Mouse (Mus musculus) liver, adult (tissue): ENCODE results near the gene Gm9922.

ENCODE experiments used
- GATA4 ChIP-seq: IDR thresholded peaks from 2 replicates; pipeline ENCODE4 v1.6.1; 2014; ENCODE audit warnings: mild to moderate bottlenecking, low read length; ENCODE audit not compliant: insufficient replicate concordance

Gene Gm9922

DNA sequence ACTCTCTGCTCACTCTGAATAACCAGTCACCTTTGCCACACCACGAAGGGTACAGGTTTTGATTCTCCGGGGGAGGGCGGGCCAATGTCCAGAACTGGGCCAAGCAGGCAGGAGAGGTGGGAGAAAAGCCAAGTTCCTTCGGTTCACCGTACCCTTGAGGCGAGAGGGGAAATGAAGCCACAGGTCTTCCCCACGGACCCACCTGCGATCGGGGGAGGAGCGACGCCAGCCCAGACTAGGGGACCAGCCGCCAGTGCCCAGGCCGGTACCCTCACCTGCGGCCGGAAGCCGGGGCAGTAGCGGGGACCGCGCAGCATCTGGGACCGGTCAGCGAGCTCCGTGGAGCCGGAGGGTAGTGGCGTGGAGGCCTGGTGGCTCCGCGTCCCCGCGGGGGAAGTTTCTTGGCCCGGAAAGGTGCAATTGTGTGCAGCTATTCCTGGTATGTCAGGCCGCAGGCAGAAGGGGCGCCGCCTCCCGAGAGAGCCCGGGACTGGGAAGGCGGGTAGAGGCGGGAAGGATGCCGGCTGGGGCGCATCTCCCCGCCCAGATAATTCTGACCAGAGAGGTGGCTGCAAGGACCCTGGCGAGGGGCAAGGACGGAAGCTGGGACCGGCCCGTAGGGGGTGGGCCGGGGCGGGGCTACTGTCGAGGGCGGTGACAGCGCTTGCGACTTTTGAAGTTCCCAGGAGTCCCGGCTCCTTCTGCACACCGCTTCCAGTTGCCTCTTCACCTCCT lies at the start of gene Gm9922, which contains the start of gene Lmo7:
Gene Gm9922 (minus strand): TSS at position 578 of the 735 bp plus-strand sequence.
Gene Lmo7 (plus strand): TSS at position 721 of the 735 bp plus-strand sequence.
- no peak for TF ChIP-seq GATA4

DNA sequence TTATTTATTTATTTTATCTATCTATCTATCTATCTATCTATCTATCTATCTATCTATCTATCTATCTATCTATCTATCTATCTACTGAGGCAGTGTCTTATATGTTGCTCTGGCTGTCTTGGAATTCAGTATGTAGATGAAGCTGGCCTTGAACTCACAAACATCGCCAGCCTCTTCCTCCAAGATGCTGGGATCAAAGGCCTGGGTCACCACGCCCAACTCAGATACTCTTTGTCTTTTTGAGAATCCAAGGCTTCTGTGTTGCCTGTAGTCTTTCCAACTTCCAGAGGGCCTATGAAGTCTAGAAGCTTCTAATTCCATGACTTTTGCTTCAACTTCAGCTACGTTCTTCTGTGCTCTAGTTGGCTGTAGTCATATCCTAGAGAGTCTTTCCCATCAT lies 48.8 kb upstream of the Gm9922 start:
- no peak for TF ChIP-seq GATA4

GRCm38 (mm10) chr14:101777129-101777493 lies 47.5 kb upstream of the Gm9922 start:
- TF ChIP-seq GATA4 = no peak

- no peak for TF ChIP-seq GATA4
Observed at GRCm38 (mm10) chr14:101776296-101777128, 46.9 kb upstream of the Gm9922 start.

DNA sequence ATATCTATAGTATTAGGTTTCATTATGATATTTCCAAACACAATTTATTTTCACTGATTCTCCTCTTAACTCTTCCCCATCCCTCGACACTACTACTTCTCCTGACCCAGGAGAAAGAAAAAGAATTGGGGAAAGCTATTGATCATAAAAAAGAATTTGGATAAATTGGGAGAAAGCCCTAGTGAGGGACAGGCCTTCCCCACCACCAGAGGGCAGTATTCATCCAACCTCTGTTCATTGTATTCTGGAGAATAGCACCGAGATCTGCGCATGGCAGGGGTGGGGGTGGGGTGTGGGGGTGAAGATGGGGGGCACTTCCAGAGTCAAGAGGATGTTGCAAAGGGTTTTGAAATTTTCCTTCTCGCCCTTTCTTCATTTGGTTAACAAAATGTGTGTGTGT lies 45.0 kb upstream of the Gm9922 start:
- TF ChIP-seq GATA4 = no peak

GRCm38 (mm10) chr14:101771756-101772155 lies 42.1 kb upstream of the Gm9922 start:
- TF ChIP-seq GATA4 = no peak

- no peak for TF ChIP-seq GATA4
Observed at GRCm38 (mm10) chr14:101771336-101771735, 41.7 kb upstream of the Gm9922 start.

GRCm38 (mm10) chr14:101763762-101764295 lies 34.2 kb upstream of the Gm9922 start:
- TF ChIP-seq GATA4 = no peak

- TF ChIP-seq GATA4 = no peak
Observed at GRCm38 (mm10) chr14:101762267-101762666, 32.7 kb upstream of the Gm9922 start.

- TF ChIP-seq GATA4 = no peak
Observed at GRCm38 (mm10) chr14:101755425-101755824, 25.8 kb upstream of the Gm9922 start.

DNA sequence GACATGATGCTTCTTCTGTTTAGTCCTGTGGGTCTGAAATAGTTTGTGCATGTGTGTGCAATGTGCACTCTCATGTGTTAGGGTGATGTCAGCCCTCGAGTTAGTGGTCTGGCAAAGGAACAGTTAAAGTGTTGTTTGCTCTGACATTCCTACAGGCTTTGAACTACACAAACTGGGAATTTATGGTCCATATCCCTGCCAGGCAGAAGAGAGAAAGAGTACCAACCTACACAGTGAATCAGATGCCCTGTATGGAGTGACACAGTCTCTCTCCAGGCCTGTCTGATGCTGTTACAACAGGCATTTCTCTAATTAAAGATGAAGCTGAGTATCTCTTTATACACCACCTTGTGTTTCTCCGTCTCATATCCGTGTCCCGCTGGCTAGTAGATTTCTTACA lies 21.3 kb upstream of the Gm9922 start:
- TF ChIP-seq GATA4 = no peak

- TF ChIP-seq GATA4 = no peak
Observed at GRCm38 (mm10) chr14:101748436-101748835, 18.8 kb upstream of the Gm9922 start.

- no peak for TF ChIP-seq GATA4
Observed at GRCm38 (mm10) chr14:101747811-101748210, 18.2 kb upstream of the Gm9922 start.

- TF ChIP-seq GATA4 = no peak
Observed at GRCm38 (mm10) chr14:101746635-101747034, 17.0 kb upstream of the Gm9922 start.

DNA sequence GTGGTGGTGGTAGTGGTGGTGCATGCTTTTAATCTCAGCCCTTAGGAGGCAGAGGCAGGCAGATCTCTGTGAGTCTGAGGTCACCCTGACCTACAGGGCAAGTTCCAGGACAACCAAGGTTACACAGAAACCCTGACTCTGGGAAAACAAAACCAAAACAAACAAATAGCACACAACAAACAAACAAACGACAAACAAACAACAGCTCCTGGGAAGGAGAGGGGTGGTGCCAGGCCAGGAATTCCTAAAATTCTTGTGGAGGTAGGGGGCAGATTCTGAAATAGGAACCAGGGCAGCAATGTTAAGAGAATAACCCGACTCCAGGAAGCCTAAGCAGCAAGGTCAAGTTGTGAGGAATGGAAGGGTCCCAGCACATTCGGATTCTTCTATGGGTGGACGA lies 7.9 kb upstream of the Gm9922 start:
- TF ChIP-seq GATA4 = no peak

DNA sequence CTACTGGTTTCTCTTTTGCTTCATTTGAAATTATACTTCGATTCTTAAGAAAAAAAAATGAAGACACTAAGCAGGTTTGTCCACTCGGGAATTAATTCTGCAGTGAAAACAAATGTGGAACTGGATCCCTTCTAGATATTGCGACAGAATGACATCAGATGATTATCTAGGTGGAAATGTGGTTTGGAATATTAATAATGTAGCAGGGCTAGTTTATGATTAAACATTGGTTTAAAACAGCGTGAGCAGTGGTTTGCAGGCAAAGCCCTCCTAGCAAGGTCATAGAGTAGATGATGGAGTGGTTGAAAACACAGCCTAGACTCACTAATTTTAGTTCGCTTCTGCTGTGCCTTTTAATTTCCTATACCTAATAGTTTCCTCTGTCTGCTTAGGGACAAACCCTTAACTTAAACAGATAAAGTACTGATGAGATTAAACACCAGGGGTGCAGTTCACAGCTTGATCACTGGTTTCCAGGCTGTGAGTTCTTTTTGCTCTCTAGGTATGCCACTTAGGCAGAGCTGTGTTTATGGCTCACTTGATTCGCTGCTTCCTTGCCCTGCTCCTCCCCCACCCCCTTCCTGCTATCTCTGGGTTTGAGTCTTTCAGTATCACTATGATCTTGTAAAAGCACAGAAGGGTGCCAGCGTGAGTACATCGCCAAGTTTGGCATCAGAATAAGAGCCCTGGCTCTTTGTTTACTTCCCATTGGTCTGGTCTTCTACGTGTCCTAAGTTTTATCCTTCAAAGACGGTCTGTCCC lies 4.1 kb upstream of the Gm9922 start:
- no peak for TF ChIP-seq GATA4
